Mouse (Mus musculus) limb, embryonic 11.5 days (tissue): Measurements from ENCODE around the gene Psmd7. TPM values are rescaled to one million over a fixed set of nuclear protein-coding genes. Genes with fewer than 3 reads are reported as not detected.

Experiments
- ATAC-seq: fragments of 200-750 bp; cut with Nextera tagmentation; 2 replicates; pipeline ENCODE4 v1.8.0; 2017; ENCODE audit warnings: low read depth; ENCODE audit not compliant: insufficient number of reproducible peaks, low FRiP score, low TSS enrichment
- DNase-seq: peaks from one replicate; pipeline ENCODE4 v3.0.0-alpha.2; 2015; ENCODE audit warnings: low spot score
- H3K27ac ChIP-seq: fragments of 300-500 bp; sonication (generic); replicated peaks from 2 replicates; pipeline ENCODE4 v1.5.1; 2014; ENCODE audit warnings: low read depth, mild to moderate bottlenecking, low read length
- H3K27me3 ChIP-seq: fragments of 300-500 bp; sonication (generic); 2 replicates; pipeline ENCODE4 v1.6.1; 2014; ENCODE audit warnings: mild to moderate bottlenecking, low read length, mixed read lengths; ENCODE audit not compliant: control insufficient read depth, insufficient read depth
- H3K36me3 ChIP-seq: fragments of 300-500 bp; sonication (generic); 2 replicates; pipeline ENCODE4 v1.6.1; 2014; ENCODE audit warnings: mild to moderate bottlenecking, low read length, moderate library complexity, mixed read lengths; ENCODE audit not compliant: control insufficient read depth, insufficient read depth
- H3K4me1 ChIP-seq: fragments of 300-500 bp; sonication (generic); 2 replicates; pipeline ENCODE4 v1.6.1; 2014; ENCODE audit warnings: low read length, mixed read lengths; ENCODE audit not compliant: control insufficient read depth, insufficient read depth
- H3K4me2 ChIP-seq: fragments of 300-500 bp; sonication (generic); 2 replicates; pipeline ENCODE4 v1.6.1; 2014; ENCODE audit warnings: low read depth, mild to moderate bottlenecking, moderate library complexity; ENCODE audit not compliant: severe bottlenecking
- H3K4me3 ChIP-seq: fragments of 300-500 bp; sonication (generic); 2 replicates; pipeline ENCODE4 v1.5.1; 2014; ENCODE audit warnings: low read depth, low read length
- H3K9ac ChIP-seq: fragments of 300-500 bp; sonication (generic); 2 replicates; pipeline ENCODE4 v1.6.1; 2014; ENCODE audit warnings: mild to moderate bottlenecking, low read length
- H3K9me3 ChIP-seq: fragments of 300-500 bp; sonication (generic); 2 replicates; pipeline ENCODE4 v1.6.1; 2016; ENCODE audit warnings: low read length; ENCODE audit not compliant: control insufficient read depth
- WGBS: fragments of 180-500 bp; shearing (Covaris S2); extraction: QIAGEN DNeasy Blood & Tissue Kit; methylation state at CpG from one replicate; pipeline ENCODE4 v1.1.7; 2014; 5-methylcytosine and 5-hydroxymethylcytosine counted together
- polyA plus RNA-seq: library from polyadenylated mRNA; unstranded; fragments of >200 nt; fragmentation: Nextera tagmentation; extraction: Ambion mirVana; gene quantifications from 2 replicates; pipeline ENCODE4 v1.2.1, GENCODE M21; 2014

Gene Psmd7
- polyA plus RNA-seq, 1 experiment from 2014 or later = 415 TPM

DNA sequence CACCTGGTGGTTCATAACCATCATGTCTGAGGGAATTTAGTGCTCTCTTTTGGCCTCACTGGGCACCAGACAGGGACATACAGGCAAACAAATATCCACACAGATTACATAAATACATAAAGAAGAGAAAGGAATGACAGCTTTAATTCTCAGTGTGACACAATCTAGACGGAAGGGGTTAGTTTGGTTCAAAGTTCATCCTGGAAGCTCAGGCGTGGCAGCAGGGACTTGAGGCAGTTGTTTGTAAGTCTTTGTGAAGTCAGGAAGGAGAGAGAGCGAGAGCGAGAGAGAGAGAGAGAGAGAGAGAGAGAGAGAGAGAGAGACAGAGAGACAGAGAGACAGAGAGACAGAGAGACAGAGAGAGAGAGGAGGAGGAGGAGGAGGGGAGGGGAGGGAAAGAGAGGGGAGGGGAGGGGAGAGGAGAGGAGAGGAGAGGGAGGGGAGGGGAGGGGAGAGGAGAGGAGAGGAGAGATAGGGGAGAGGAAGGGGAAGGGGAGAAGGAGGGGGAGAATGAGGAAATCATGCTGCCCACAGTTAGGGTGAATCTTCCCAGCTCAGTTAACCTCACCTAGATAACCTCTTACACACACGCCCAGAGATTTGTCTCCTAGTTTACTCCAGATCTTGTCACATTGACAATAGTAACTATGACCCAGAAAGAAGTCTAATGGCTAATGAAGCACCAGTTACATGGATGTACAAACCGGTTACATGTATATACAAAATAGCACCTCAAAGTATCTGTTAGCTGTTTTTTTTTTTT lies 5.9 kb upstream of the Psmd7 start:
- H3K4me3 ChIP-seq = no peak overlapping the region
- no peaks in the 10 kb centered on the region for H3K36me3 ChIP-seq
- no peak overlapping the region for H3K27ac ChIP-seq
- ATAC-seq (no peak), DNase-seq (no peak)
- H3K4me2 ChIP-seq = no peak overlapping the region
- H3K27me3 ChIP-seq = no peaks in the 10 kb centered on the region
- H3K9ac ChIP-seq = no peak overlapping the region
- WGBS = 86% methylated on average over 6 of the region's 6 CpGs
- H3K4me1 ChIP-seq = no peaks in the 10 kb centered on the region
- H3K9me3 ChIP-seq = no peaks in the 10 kb centered on the region

DNA sequence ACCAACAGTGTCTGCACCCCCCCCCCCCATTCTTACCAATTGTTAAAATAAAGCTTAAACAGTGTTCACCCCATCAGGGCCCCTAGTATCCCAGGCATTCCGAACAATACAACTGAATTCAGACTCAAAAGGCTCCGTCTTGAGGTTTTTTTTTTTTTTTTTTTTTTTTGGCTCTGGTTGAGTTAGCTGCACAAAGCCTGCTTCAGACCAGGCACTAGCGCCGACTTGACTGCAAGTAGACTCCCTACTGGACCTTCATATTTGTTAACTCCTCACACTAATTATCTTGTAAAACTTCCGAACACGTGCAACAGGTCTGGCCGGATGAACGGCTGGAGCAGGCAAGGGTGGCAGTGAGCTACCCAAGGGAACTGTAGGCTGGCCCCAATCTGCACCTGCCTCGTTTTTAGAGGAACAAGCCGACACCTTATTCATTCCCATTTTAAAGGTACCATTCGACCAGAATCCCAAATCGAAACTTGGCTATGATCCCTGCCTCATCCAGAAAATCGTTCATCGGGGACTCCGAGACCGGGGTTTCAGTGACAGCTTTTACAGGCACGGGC lies 752 bp downstream of the Psmd7 start:
- peak overlapping the region; percentile 91 for H3K9ac ChIP-seq
- peak overlapping the region; percentile 23 for H3K27ac ChIP-seq
- H3K9me3 ChIP-seq = no peaks in the 10 kb centered on the region
- ATAC-seq = no peak
- H3K4me3 ChIP-seq = peak overlapping the region; percentile 76
- H3K36me3 ChIP-seq = peaks cover 22% of the 10 kb centered on the region
- H3K4me1 ChIP-seq = no peaks in the 10 kb centered on the region
- H3K27me3 ChIP-seq = no peaks in the 10 kb centered on the region
- peak; percentile 59 for DNase-seq
- H3K4me2 ChIP-seq = peak overlapping the region; percentile 63
- 2% methylated on average over 17 of the region's 17 CpGs for WGBS

DNA sequence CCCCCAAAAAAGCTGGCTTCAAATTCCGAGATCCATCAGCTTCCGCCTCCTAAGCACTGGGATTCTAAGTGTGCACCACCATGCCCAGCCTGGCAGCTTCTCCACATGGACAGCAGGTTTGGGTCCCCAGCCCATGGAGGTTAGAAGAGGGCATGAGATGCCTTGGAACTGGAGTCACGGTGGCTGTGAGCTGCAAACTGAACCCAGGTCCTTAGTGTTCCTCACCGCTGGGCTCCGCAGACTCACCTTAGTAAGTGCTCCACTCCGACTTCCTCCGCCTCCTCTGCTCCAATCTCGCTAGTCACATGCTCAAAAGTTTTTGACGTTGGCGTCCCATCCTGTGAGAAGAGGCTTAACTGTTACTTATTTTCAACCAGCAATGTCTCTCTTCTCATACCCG lies 6.1 kb downstream of the Psmd7 start:
- no peak for ATAC-seq
- Histone ChIP-seq H3K9me3 (no peaks in the 10 kb centered on the region), H3K4me3 (no peak overlapping the region), H3K36me3 (peaks cover 32% of the 10 kb centered on the region), H3K27me3 (no peaks in the 10 kb centered on the region), H3K4me2 (no peak overlapping the region), H3K4me1 (no peaks in the 10 kb centered on the region), H3K9ac (no peak overlapping the region), H3K27ac (no peak overlapping the region)
- 94% methylated on average over 11 of the region's 11 CpGs for WGBS
- DNase-seq = no peak

DNA sequence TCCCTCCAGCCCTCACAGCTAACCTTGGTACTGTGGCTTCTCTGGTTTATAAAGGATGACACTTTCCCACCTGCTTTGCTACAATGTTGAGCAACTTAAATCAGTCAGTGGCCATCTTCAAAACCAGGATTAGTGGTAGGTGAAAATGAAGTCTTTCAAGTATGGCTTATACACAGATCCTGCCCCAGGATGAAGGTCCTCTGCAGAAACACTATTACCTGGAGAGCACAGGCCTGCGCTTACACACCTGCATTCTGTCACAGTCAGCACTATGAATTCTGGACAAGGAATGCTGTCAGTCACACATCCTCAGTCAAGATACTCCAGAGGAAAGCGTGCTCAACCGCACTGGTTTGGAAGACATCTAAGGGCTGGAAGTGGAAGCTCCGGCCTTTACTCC lies 6.7 kb downstream of the Psmd7 start:
- Histone ChIP-seq H3K4me2 (no peak overlapping the region), H3K9me3 (no peaks in the 10 kb centered on the region), H3K27ac (no peak overlapping the region), H3K9ac (no peak overlapping the region), H3K27me3 (no peaks in the 10 kb centered on the region), H3K4me1 (0 out of 2 replicates have a peak, but pooled peaks cover under 1% of the 10 kb centered on the region), H3K36me3 (peaks cover 32% of the 10 kb centered on the region), H3K4me3 (no peak overlapping the region)
- ATAC-seq (no peak), DNase-seq (no peak)
- WGBS = 96% methylated on average over 4 of the region's 4 CpGs

DNA sequence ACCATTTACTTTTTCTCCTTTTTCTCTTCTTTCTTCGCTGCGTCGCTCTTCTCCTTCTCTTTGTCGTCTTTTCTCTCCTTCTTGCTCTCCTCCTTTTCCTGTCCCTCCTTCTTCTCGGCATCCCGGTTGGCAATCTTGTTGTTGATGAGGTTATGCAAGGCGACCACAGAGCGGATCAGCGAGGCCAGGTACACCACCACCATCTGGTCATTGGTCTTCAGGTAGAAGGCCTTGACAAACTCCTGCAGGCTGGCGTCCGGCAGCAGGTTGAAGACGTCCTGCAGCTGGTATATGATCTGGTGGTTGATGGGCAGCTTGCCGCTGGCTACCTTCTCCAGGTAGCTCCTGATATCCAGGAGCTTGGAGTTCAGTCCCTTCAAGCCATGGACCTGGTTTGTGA lies 7.4 kb downstream of the Psmd7 start:
- ATAC-seq (no peak), DNase-seq (no peak)
- H3K27ac ChIP-seq = no peak overlapping the region
- H3K9ac ChIP-seq = no peak overlapping the region
- H3K36me3 ChIP-seq = peaks cover 29% of the 10 kb centered on the region
- WGBS = 96% methylated on average over 13 of the region's 13 CpGs
- H3K4me3 ChIP-seq = no peak overlapping the region
- H3K4me2 ChIP-seq = no peak overlapping the region
- 0 out of 2 replicates have a peak, but pooled peaks cover 2% of the 10 kb centered on the region for H3K4me1 ChIP-seq
- H3K9me3 ChIP-seq = no peaks in the 10 kb centered on the region
- no peaks in the 10 kb centered on the region for H3K27me3 ChIP-seq

DNA sequence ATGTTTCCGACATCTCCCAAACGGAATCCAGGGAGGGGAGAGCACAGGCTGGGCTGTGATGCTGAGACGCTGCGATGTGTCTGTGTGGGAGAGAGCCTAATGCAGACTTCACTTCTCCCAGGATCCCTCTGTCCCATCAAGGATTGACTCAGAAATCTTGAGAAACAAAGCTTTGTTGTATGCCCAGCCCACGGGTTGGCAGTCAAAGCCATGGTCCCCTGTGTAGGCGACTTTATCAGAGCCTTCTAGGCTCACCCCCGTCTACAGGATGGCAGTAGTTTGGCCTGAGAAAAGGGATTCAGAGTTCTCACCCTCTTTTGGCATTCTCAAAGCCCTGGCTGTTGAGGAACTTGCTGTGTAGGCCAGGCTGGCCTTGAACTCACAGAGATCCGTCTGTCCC lies 9.7 kb downstream of the Psmd7 start:
- no peaks in the 10 kb centered on the region for H3K9me3 ChIP-seq
- DNase-seq (no peak), ATAC-seq (no peak)
- H3K4me1 ChIP-seq = 0 out of 2 replicates have a peak, but pooled peaks cover 2% of the 10 kb centered on the region
- no peak overlapping the region for H3K4me3 ChIP-seq
- no peak overlapping the region for H3K4me2 ChIP-seq
- H3K9ac ChIP-seq = no peak overlapping the region
- 90% methylated on average over 8 of the region's 8 CpGs for WGBS
- H3K36me3 ChIP-seq = peaks cover 18% of the 10 kb centered on the region
- no peak overlapping the region for H3K27ac ChIP-seq
- H3K27me3 ChIP-seq = no peaks in the 10 kb centered on the region

DNA sequence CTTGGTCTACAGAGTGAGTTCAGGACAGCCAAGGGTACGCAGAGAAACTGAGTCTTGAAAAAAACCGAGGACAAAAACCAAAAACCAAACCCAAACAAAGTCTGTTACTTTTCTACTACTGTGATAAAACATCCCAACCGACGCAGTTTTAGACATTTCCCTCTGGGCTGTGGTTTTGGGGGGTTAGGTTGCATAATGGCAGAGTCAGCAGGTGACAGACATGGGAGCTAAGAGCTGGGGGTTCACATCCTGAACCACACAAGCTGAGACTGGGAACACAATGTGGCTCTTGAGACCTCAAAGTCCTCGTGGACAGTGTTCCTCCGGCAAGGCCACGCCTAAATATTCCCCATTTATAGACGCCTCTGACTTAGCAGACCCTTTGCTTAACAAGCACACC lies 10.1 kb downstream of the Psmd7 start:
- Histone ChIP-seq H3K4me1 (0 out of 2 replicates have a peak, but pooled peaks cover 2% of the 10 kb centered on the region), H3K9ac (no peak overlapping the region), H3K9me3 (no peaks in the 10 kb centered on the region), H3K4me3 (no peak overlapping the region), H3K36me3 (peaks cover 15% of the 10 kb centered on the region), H3K4me2 (no peak overlapping the region), H3K27me3 (no peaks in the 10 kb centered on the region), H3K27ac (no peak overlapping the region)
- DNase-seq (no peak), ATAC-seq (no peak)
- 90% methylated on average over 8 of the region's 8 CpGs for WGBS

DNA sequence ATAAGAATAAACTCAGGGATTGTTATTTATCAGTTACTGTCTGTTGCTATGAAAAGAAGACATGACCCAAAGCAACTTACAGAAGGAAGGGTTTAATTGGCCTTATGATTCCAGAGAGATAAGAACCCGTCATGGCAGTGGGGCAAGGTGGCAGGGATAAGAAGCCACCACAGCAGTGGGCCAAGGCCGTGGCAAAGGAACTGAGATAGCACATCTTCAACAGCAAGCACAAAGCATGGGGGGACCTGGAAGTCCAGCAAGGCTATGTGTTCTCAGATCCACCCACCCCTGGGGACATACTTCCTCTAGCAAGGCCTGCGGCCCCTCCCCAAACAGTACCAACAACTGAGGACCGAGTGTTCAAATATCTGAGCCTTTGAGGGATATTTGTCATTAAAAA lies 10.6 kb downstream of the Psmd7 start:
- no peak overlapping the region for H3K9ac ChIP-seq
- H3K9me3 ChIP-seq = no peaks in the 10 kb centered on the region
- H3K27ac ChIP-seq = no peak overlapping the region
- WGBS = 90% methylated on average over 4 of the region's 4 CpGs
- ATAC-seq (no peak), DNase-seq (no peak)
- H3K4me1 ChIP-seq = 0 out of 2 replicates have a peak, but pooled peaks cover 2% of the 10 kb centered on the region
- no peak overlapping the region for H3K4me3 ChIP-seq
- no peaks in the 10 kb centered on the region for H3K27me3 ChIP-seq
- no peak overlapping the region for H3K4me2 ChIP-seq
- peaks cover 11% of the 10 kb centered on the region for H3K36me3 ChIP-seq
